Mouse (Mus musculus) heart, adult 2 months (tissue): ENCODE data around the gene Fgd6.

Experiments
- CTCF ChIP-seq: fragments of 200-600 bp; IDR thresholded peaks from 2 replicates; pipeline ENCODE4 v1.8.1; 2022; ENCODE audit warnings: antibody characterized with exemption, mild to moderate bottlenecking, moderate library complexity
- EP300 ChIP-seq: fragments of 200-500 bp; IDR thresholded peaks from 2 replicates; pipeline ENCODE4 v1.6.1; 2011; ENCODE audit warnings: low read depth, low read length, control low read depth; ENCODE audit not compliant: insufficient read depth

DNA sequence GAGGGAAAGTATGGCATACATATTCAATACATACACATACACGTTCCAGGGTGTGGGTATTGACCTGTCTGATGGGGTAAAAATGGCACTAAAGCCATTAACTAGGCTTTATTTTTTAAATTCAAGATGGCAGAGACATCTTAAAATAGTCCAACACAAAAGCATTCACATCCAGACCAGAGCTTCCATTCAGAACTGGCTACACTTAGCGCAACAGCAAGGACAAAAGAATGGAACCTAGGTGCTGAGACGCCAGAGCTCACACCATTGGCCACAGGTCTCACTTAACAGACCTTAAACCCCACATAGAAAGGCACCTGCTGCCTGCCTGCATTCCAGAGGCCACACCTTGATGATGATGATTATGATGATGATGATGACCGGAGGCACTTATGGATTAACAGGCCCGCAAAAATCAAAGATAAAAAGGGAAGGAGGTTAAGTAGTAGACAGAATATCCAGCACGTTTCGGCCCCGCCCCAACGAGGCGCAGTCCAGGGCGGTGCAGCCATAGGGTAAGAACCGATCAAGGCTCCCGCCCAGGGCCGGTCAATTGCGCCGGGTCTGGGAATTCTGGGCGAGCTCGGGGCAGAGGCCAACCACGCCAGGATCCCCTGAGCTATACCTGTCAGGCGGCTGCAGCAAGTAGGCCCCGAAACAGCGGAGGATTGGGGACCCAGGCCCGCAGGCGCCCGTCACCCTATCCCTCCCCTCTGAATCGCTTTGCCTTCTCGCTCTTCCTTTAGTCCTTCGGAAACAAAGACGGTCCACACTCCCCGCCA is 734 bp upstream of the Fgd6 start:
- TF ChIP-seq CTCF (no peak), EP300 (0 out of 2 replicates have a peak, but pooled peaks have one; percentile 26)
